Mouse (Mus musculus) 3134 (cell line): ENCODE measurements around the gene Fam122a.

ENCODE experiments used
- DNase-seq: peaks from one replicate; pipeline ENCODE4 v3.0.0-alpha.2; 2011; ENCODE audit warnings: low spot score; ENCODE audit not compliant: insufficient read length; ENCODE audit errors: extremely low read depth

The Fam122a gene

DNA sequence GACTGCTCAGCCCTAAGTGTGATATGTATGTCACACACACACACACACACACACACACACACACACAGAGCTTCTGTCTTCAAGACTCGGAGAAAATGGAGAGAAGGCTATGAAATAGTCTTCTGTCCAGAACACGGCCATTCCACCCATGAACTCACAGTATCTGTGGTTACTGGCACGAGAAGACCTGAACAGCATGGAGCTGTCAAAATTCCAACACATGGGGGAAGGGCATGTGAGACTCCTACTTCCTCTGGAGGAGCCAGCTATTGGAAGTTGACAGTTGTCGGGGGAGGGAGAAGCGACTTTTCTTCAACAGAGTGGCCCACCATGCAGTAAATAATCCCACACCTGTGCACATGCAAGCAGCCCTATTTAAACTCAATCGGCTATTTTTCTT lies 42.9 kb downstream of the Fam122a start:
- no peak for DNase-seq

DNA sequence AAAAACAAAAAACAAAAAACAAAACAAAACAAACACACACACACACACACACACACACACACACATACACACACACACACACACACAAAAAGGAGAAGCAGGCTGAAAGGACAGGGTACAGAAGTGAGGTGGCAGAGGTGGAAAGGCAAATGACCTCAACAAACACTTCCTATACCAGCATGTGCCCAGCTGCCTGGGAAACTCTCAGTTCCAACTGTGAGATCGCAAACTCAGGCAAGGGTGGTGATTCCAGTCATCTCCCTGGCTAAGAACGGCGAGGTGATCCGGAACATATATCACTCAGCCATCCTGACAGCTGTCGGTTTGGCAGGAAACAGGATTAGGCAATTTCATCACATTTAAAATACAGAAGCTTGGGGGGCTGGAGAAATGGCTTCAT lies 44.7 kb downstream of the Fam122a start:
- DNase-seq, result no peak

DNA sequence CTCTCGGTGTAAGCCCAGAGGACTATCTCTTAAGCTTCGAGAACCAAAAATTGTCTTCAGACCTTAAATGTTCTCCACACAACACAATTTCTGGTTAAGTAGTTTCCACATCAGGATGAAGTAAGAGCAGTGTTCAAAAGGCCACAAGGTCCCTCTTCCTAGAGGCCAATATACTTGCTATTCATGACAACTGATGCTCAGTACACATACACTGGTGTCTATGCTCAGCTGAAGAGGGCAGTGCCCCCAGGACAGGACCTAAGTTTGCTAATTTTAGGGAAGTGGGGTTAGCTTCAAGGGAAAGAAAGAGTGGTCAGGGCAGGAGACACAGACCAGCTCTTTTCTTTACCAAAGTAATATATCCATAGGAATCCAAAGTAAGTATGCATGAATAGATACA lies 45.8 kb downstream of the Fam122a start:
- no peak for DNase-seq

DNA sequence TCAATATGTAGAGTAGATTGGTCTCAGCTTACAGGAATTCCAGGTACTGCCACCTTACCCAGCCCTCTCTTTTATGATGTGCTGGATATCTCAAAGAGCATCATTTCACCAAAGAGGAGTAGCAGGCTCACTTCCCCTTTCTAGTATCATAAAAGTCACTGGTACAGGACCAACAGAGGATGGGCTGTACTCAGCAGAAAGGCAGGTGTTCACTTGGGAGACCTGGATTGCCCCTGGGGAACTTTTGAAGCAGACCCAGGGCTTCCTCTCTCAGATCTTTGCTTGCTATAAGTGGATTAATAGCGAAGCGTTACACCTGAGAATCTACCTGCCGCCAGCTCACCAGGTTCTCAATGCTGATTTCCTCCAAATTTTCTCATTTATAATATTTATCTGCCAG lies 49.1 kb downstream of the Fam122a start:
- no peak for DNase-seq

DNA sequence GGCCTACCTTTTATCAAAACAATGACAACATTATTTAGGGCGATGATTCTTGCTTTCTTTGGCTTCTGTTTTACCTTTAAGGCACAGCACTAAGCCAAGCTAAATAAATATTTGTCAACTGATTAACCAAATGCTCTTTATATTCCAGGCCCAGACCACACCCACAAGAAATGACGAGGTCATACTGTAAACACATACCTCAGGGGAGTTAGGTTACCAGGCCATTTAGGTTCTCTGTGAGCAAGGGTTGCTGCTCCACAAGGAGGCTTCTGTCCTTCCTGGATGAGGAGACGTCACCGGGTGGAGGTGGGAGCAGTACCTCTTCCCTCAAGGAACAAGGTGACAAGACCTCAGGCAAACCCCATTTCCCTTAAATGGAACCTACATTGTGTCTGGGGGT lies 49.9 kb downstream of the Fam122a start:
- no peak for DNase-seq

DNA sequence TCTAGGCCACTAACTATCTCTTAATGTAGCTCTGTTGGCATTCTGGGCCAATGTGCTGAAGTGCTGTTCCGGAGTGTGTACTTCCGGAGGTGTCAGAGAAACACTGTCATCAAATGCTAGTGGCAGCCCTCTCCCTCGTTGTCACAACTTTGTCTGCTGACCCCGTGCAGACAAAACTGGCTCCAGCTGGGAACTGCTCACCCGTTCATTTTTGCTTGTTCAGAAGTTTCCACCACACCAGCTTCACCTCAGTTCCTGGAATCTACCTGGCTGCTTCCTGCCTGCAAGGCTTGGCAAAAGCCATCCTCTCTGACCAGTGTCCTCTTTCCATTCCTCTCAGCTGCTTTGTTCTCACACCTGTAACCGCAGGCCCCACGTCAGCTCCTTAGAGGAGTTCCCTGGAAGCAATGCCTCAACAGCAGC lies 50.4 kb downstream of the Fam122a start:
- DNase-seq, result no peak
